Mouse (Mus musculus) hindbrain, embryonic 10.5 days (tissue): ENCODE measurements at regions not wholly inside any gene's neighbourhood (a gene's known extent, or its start where the extent isn't known, plus 50 kb on each side); places are given as distances from the start of the nearest gene placed in this dataset.
A peak's percentile ranks its signal among the peaks of the same experiment; 100 is the strongest.

ENCODE experiments used
- DNase-seq: peaks from one replicate; pipeline ENCODE4 v3.0.0-alpha.2; 2017; ENCODE audit warnings: low spot score
- H3K27ac ChIP-seq: fragments of 300-500 bp; sonication (generic); 2 replicates; pipeline ENCODE4 v1.5.1; 2016; ENCODE audit warnings: mild to moderate bottlenecking, moderate library complexity
- H3K27me3 ChIP-seq: fragments of 300-500 bp; sonication (generic); 2 replicates; pipeline ENCODE4 v1.6.1; 2016; ENCODE audit warnings: mild to moderate bottlenecking; ENCODE audit not compliant: poor library complexity, insufficient read depth, severe bottlenecking
- H3K36me3 ChIP-seq: fragments of 300-500 bp; sonication (generic); 2 replicates; pipeline ENCODE4 v1.6.1; 2016; ENCODE audit warnings: mild to moderate bottlenecking, moderate library complexity
- H3K4me1 ChIP-seq: fragments of 300-500 bp; sonication (generic); replicated peaks from 2 replicates; pipeline ENCODE4 v1.6.1; 2016; ENCODE audit warnings: mild to moderate bottlenecking
- H3K4me3 ChIP-seq: fragments of 300-500 bp; sonication (generic); 2 replicates; pipeline ENCODE4 v1.5.1; 2016; ENCODE audit warnings: mild to moderate bottlenecking, moderate library complexity
- H3K9me3 ChIP-seq: fragments of 300-500 bp; sonication (generic); 2 replicates; pipeline ENCODE4 v1.6.1; 2016; ENCODE audit warnings: mild to moderate bottlenecking, moderate library complexity
- WGBS: fragments of 180-500 bp; shearing (Covaris S2); methylation state at CpG from one replicate; pipeline ENCODE4 v1.1.7; 2016; 5-methylcytosine and 5-hydroxymethylcytosine counted together

DNA sequence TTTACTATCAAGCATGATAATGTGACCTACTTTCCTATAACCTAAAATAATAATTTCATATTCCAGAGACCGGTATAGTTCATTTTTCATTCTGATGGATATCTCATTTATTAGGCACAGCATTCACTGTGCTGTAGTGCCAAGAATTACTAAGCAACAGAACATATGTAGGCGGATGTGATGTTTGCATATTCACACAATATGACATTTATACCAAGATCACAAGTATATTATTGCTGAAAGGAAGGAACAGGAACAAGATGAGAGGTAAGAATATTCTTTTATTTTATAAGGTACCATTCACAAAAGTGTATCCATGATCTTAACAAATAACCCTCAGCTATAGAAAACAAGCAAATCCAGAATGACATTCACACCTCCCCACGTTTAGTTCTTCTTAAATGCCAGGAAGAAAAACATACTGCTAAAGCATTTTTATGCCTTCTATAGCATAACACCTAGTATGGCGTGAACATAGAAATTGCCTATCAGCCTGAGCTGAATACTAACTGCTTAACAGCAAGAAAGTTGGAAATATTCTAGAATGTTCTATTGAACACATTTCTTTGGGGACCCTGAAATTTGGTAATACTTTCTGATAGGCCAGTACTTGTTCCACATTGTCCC lies 1062.8 kb upstream of the Acvr2a start:
- H3K4me1 ChIP-seq = no peaks in the 10 kb centered on the region
- no peaks in the 10 kb centered on the region for H3K9me3 ChIP-seq
- H3K27ac ChIP-seq = no peak overlapping the region
- no peaks in the 10 kb centered on the region for H3K27me3 ChIP-seq
- no peak for DNase-seq
- H3K36me3 ChIP-seq = no peaks in the 10 kb centered on the region
- H3K4me3 ChIP-seq = no peak overlapping the region
- WGBS = 89% methylated on average over 4 of the region's 4 CpGs

DNA sequence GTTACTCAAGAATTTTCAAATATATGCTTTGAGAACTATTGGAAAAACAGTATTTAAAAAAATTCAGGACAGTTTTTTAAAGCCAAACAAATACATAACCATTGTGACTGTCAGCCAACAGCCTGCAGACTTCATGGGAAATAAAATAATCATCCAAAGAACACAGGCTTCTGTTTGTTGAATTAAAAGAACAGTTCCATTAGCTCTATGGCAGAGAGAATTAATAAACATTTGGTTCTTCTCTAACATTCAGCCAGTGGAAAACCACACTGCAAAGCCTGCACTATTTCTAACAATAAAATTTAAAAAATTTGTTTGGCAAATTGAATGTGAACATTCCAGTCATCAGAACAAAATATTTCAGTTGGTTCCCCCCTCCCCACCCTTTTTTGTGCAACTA lies 1058.2 kb upstream of the Acvr2a start:
- H3K4me1 ChIP-seq = no peaks in the 10 kb centered on the region
- no peak for DNase-seq
- H3K36me3 ChIP-seq = no peaks in the 10 kb centered on the region
- no peaks in the 10 kb centered on the region for H3K9me3 ChIP-seq
- H3K4me3 ChIP-seq = no peak overlapping the region
- no peaks in the 10 kb centered on the region for H3K27me3 ChIP-seq
- H3K27ac ChIP-seq = no peak overlapping the region

GRCm38 (mm10) chr2:47756248-47756647 lies 1057.7 kb upstream of the Acvr2a start:
- WGBS = 65% methylated on average over 4 of the region's 4 CpGs
- H3K9me3 ChIP-seq = no peaks in the 10 kb centered on the region
- no peaks in the 10 kb centered on the region for H3K4me1 ChIP-seq
- H3K36me3 ChIP-seq = no peaks in the 10 kb centered on the region
- H3K27ac ChIP-seq = no peak overlapping the region
- no peaks in the 10 kb centered on the region for H3K27me3 ChIP-seq
- no peak overlapping the region for H3K4me3 ChIP-seq
- no peak for DNase-seq

- WGBS = 53% methylated on average over 1 of the region's 1 CpGs
- H3K27ac ChIP-seq = no peak overlapping the region
- H3K9me3 ChIP-seq = no peaks in the 10 kb centered on the region
- no peaks in the 10 kb centered on the region for H3K27me3 ChIP-seq
- no peak overlapping the region for H3K4me3 ChIP-seq
- no peaks in the 10 kb centered on the region for H3K4me1 ChIP-seq
- DNase-seq = no peak
- no peaks in the 10 kb centered on the region for H3K36me3 ChIP-seq
Observed at GRCm38 (mm10) chr2:47775766-47776165, 1038.1 kb upstream of the Acvr2a start.

DNA sequence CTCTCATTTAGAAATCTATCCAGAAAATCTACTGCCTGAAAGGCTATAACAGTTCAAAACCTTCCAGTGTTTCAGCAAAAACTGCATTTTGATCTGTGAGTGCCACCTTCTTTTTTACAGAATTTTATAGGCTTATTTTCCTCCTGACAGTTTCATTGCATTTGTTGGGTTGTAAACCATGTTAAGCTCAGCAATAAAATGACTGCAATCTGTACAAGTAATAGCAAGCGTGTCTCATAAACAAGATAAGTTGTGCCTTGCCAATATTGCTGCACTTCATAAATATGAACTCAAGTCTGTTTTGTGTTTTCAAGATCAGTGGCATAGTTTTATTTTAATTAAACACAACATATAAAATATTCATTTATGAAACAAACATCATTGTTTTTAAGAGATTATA lies 1036.9 kb upstream of the Acvr2a start:
- WGBS = 92% methylated on average over 1 of the region's 1 CpGs
- Histone ChIP-seq H3K4me3 (no peak overlapping the region), H3K27ac (no peak overlapping the region), H3K9me3 (no peaks in the 10 kb centered on the region), H3K4me1 (no peaks in the 10 kb centered on the region), H3K36me3 (no peaks in the 10 kb centered on the region), H3K27me3 (no peaks in the 10 kb centered on the region)
- no peak for DNase-seq

GRCm38 (mm10) chr2:47785848-47786247 lies 1028.1 kb upstream of the Acvr2a start:
- no peak overlapping the region for H3K4me3 ChIP-seq
- H3K27ac ChIP-seq = no peak overlapping the region
- H3K4me1 ChIP-seq = no peaks in the 10 kb centered on the region
- H3K9me3 ChIP-seq = no peaks in the 10 kb centered on the region
- WGBS = 6% methylated on average over 3 of the region's 3 CpGs
- H3K36me3 ChIP-seq = no peaks in the 10 kb centered on the region
- DNase-seq = peak; percentile 59
- no peaks in the 10 kb centered on the region for H3K27me3 ChIP-seq

DNA sequence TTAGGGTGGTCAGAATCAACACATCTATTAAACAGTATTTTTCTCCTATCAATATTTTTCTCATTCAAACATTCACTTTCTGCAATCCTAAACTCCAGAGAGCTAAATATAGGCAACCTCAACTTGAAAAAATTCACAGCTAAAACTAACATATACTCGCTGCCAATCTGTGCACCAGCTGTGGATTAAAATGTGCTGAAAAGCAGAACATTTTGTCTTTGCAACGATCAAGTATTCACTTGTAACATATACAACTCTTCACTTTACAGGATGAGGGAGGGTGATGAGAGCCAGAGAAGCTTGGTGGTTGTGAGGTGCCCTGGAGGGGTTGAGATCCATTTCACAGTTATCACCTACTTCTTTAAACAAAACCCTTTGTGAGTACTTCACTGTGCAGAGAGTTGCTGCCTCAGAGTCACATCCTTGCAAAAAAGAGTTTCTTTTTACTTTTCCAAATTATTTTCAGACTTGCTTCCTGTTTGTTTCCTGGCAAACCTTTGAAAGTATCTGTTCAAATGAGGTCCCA lies 991.1 kb upstream of the Acvr2a start:
- DNase-seq = no peak

DNA sequence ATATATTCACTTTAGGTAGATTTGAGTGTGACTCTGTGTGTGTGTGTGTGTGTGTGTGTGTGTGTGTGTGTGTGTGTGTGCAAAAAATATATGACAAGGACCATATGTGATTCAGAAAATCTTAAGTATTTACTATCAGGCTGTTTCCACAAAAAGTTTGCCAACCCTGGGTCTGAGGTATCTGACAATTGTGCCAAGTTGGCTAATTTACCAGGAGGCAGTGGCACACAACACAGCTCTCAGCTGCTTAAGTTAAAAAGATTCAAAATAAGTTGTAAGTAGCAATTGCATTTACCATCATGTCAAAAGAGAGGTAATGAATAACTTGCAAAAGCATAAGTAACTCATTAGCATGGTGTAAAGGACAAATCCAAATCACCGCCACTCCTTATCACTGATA lies 981.4 kb upstream of the Acvr2a start:
- Histone ChIP-seq H3K36me3 (no peaks in the 10 kb centered on the region), H3K9me3 (no peaks in the 10 kb centered on the region), H3K4me3 (no peak overlapping the region), H3K27me3 (no peaks in the 10 kb centered on the region), H3K4me1 (no peaks in the 10 kb centered on the region), H3K27ac (no peak overlapping the region)
- no peak for DNase-seq
- WGBS = 98% methylated on average over 1 of the region's 1 CpGs

More for the DNA sequence above, 991.1 kb upstream of the Acvr2a start:
- H3K27me3 ChIP-seq = no peaks in the 10 kb centered on the region
- H3K9me3 ChIP-seq = no peaks in the 10 kb centered on the region
- 81% methylated on average over 2 of the region's 2 CpGs for WGBS
- H3K4me3 ChIP-seq = no peak overlapping the region
- H3K27ac ChIP-seq = no peak overlapping the region
- no peaks in the 10 kb centered on the region for H3K36me3 ChIP-seq
- H3K4me1 ChIP-seq = no peaks in the 10 kb centered on the region

DNA sequence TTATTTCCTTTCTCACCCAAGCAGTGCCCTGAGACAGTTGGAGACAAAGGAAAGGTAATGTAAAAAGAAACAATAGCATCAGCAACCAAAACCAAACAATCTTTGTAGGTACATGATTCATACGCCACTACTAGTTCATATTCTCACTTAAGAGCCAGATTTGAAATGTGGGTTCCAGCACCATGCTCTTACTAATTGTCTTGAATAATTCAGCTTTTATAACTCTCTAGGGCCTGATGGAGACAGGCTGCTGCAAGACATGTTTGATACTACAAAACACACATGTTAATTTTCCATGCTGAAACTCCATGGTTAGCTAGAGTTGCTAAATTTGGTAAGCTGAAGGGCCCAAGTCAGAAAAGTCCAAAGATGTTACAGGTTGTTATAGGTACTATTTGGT lies 980.4 kb upstream of the Acvr2a start:
- Histone ChIP-seq H3K36me3 (no peaks in the 10 kb centered on the region), H3K27ac (no peak overlapping the region)
- WGBS = 89% methylated on average over 1 of the region's 1 CpGs

DNA sequence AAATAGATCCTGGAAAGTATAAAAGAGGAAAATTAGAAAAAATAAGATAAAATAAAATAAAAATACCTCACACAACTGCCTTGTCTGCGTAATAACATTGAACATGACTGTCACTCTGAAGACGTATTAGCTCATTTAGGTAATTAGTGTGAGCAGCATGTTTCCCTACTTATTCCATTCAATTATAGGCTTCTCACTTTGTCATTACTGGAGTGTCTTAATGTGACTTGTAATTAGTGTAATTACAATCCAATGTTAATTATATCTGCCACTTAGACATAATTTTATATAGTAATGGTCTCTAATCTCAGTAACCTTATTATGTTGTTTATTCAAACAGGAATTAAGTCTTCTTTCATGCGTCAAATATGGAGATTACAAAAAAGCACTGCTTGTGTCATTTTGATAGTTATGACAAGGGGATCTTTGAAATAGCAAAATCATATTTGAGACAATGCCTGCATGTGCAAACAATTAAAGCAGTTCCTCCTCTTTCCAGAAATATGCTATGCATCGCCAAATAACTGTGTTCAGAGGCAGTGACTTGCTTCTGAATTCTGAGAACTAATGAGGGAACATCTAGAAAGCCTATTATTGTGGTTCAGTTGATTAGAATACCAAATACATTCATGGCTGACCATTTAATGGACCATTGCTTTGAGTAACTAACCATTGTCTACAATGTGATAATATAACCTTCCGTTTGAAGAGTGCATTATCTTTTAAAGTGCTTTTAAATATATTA lies 979.7 kb upstream of the Acvr2a start:
- no peaks in the 10 kb centered on the region for H3K27me3 ChIP-seq
- no peaks in the 10 kb centered on the region for H3K4me1 ChIP-seq
- no peak for DNase-seq
- H3K4me3 ChIP-seq = no peak overlapping the region
- WGBS = 90% methylated on average over 5 of the region's 5 CpGs
- no peaks in the 10 kb centered on the region for H3K36me3 ChIP-seq
- no peak overlapping the region for H3K27ac ChIP-seq
- H3K9me3 ChIP-seq = no peaks in the 10 kb centered on the region

More for the DNA sequence above, 980.4 kb upstream of the Acvr2a start:
- no peaks in the 10 kb centered on the region for H3K4me1 ChIP-seq
- DNase-seq = no peak
- no peaks in the 10 kb centered on the region for H3K27me3 ChIP-seq
- no peak overlapping the region for H3K4me3 ChIP-seq
- H3K9me3 ChIP-seq = no peaks in the 10 kb centered on the region

DNA sequence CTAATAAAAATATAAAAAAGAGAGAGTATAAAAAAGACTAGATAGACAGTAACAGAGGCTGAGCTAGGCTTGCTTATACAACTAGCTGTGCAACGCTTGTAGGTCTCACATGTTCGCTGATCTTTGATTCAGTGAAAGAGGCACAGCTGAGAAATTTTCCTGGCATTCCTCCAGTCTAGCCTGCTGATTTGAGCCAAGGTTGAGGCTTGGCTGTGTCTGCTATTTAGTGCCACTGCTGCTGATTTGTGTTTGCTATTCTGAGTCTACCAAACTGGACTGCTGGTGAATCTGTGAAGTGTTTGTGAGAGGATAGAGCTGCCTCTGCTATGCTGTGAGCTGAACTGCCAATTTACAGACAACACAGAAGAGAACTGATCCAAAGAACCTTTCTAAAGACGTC lies 956.7 kb upstream of the Acvr2a start:
- 88% methylated on average over 3 of the region's 3 CpGs for WGBS
- Histone ChIP-seq H3K27me3 (no peaks in the 10 kb centered on the region), H3K27ac (no peak overlapping the region), H3K4me3 (no peak overlapping the region), H3K36me3 (no peaks in the 10 kb centered on the region), H3K9me3 (no peaks in the 10 kb centered on the region), H3K4me1 (no peaks in the 10 kb centered on the region)
- DNase-seq = no peak

- Histone ChIP-seq H3K27me3 (no peaks in the 10 kb centered on the region), H3K9me3 (no peaks in the 10 kb centered on the region), H3K27ac (no peak overlapping the region), H3K36me3 (no peaks in the 10 kb centered on the region), H3K4me1 (no peaks in the 10 kb centered on the region), H3K4me3 (no peak overlapping the region)
- DNase-seq = no peak
- 94% methylated on average over 1 of the region's 1 CpGs for whole genome bisulfite sequencing
Observed at GRCm38 (mm10) chr2:47862446-47862845, 951.5 kb upstream of the Acvr2a start.

GRCm38 (mm10) chr2:47878002-47878401 lies 935.9 kb upstream of the Acvr2a start:
- no peaks in the 10 kb centered on the region for H3K4me1 ChIP-seq
- H3K27ac ChIP-seq = no peak overlapping the region
- H3K9me3 ChIP-seq = no peaks in the 10 kb centered on the region
- H3K27me3 ChIP-seq = no peaks in the 10 kb centered on the region
- WGBS = 85% methylated on average over 2 of the region's 2 CpGs
- no peaks in the 10 kb centered on the region for H3K36me3 ChIP-seq
- H3K4me3 ChIP-seq = no peak overlapping the region
- no peak for DNase-seq
